Mouse (Mus musculus): ENCODE results near the gene Prmt7.
"Not testable (repeated sequence)": the region's sequence is repeated elsewhere in the genome, so short reads cannot be mapped to it uniquely, and the experiment has no call there.

The Prmt7 gene

GRCm38 (mm10) chr8:106210821-106211345 is at the start of gene Prmt7, which contains the start of gene Slc7a6os:
Gene Prmt7 (plus strand): TSS chr8:106210936.
Gene Slc7a6os (minus strand): TSS chr8:106210935.
- peak; percentile 93 for DNase-seq (ENCODE audit: low read depth, low spot score)

DNA sequence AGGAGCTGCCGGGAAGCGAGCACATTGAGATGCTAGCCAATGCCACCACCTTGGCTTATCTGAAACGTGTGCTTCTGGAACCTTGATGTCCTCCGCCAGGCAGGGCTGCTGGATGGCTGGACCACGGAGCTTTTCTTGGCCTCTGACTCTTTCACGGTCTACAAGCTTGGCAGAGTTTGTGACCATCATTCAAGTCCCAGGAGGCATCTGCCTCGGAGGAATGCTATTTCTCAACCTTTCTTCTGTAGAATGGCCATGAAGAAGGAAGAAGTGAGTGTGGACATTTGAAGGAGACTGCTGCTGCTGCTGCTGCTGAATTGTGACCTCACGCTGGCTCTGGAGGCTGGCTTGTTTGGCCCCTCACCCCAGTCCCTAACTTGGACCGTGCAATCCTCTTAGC is 47.5 kb upstream of the Prmt7 start:
- no peak for DNase-seq (ENCODE audit: low read depth, low spot score)

DNA sequence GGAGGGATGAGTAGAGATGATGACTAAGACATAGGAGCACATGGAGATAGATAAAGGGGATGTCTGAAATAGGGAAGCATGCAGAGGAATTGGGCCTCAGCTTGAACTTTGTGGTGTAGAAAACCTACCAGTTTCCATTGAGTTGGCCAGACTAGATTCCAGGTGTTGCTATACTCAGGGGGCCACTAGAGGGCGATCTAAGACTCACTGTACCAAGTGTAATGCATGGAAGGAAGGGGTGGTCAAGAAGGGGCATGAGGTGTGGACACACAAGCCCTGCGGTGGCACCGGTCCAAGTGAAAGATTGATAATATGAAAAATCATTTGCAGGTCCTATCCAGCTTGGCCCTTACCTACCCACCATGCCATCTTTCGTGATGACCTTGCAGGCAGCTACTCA is 45.3 kb upstream of the Prmt7 start:
- DNase-seq (ENCODE audit: low read depth, low spot score) = peak; percentile 82

DNA sequence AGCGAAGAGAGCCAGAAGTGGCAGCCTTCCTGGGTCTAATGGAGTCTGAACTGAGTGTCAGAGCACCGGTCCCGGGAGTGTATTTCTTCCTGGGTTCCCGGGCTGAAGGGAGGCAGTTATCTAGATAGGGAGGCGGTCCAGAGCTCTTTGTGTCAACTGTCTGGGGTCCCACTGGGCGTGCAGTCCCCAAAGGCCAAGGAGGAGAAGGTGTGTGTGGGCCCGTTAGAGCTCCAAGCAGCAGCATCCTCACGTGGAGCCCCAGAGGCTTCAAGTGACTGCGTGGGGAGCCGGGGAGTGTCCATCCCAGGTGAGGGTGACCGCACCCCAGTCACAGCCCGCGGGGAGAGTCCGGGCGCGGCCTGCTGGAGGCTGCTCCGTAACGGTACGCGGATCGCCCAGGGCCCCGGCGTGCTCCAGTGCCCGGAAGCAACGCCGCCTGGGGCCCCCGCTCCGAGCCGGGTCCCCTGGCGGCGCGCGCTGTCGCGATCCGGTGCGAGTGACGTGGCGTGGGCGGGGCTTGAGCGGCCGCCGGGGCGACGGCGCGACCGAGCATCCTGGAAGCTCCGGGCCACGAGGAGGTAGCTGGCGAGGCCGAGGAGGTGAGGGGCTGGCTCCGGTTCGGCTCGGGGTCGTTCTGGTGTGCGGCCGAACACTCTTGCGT is 42.2 kb upstream of the Prmt7 start, which contains the start of gene Slc7a6:
TSS of gene Slc7a6 (plus strand) at position 502 of the 661 bp plus-strand sequence.
- peak; percentile 60 for DNase-seq (ENCODE audit: low read depth, low spot score)

GRCm38 (mm10) chr8:106169017-106169933 is 41.5 kb upstream of the Prmt7 start:
- DNase-seq (ENCODE audit: low read depth, low spot score) = peak; percentile 51

DNA sequence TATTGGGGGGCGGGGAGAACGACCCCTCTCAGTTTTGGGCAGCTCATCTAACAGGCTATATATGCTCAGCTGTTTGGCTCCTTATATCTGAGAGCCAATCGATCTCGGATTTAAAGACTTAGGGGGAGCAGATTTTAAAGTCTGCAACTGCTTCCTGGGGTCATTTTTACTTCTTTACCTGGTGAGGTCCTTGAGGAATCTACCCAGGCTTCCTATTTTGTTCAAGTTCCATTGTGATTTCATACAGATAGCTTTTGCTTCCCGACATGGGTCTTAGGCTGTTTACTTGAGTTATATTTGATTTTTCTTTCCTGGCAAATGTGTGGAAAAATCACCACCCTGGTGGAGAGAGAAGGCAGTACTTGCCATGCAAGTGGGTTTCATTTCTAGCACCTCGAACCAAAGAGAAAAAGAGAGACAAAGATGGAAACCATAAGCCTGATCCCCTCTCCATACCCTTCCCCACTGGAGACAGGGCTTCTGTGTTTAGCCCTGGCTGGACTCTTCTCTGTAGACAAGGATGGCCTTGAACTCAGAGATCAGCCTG is 40.7 kb upstream of the Prmt7 start:
- peak; percentile 69 for DNase-seq (ENCODE audit: low read depth, low spot score)

DNA sequence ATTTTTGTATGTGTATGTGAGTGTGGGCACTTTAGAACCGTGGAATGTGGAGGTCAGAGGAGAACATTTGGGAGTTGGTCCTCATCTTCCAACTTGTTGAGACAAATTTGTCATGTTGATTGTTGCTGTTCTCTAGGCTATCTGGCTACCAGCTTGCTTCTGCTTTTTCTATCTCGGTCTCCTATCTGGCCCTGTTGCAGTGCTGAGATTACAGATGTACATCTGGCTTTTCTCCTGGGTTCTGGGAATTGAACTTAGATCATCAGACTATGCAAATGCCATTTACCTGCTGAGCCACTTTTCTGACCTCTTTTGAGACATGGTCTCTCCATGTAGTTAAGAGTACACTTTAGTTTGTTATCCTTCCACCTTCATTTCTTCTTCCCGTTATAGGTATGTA is 37.2 kb upstream of the Prmt7 start:
- no peak for DNase-seq (ENCODE audit: low read depth, low spot score)

DNA sequence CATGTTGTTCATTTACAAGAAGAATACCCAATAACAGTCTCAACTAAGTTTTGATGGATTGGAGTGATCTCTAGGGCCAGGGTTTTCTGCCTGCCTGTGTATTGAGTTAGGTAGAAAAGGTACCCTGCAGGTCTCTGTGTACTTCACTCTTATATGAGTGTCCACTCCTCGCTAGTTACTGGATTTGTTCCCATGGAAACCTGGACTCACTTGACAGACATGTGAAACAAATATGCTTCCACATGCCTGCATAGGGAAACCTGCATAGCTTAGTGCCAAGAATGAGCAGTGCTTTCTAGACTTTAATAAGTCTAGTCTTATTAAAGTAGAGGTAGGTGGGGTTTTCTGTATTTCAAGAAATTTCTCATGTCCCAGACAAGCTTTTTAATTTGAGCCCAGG is 33.8 kb upstream of the Prmt7 start:
- DNase-seq (ENCODE audit: low read depth, low spot score) = no peak

DNA sequence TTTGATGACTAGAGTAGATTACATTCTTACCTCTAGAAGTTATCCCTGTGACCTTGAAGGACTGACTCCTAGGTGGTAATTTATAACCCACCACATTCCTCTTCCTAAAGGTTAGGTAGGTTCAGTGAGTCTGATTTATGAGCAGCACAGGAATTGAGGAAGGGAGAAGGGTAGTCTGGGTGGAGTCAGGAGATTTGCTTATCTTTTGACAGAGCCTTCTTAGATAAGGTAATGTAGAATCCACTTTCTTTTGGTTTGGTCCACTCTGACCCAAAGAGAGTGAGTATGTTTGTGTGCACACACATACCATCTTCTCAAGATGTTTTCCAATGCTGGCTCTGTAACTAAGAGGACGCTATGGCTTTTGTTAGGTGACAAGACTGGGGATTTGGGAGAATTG is 33.1 kb upstream of the Prmt7 start:
- no peak for DNase-seq (ENCODE audit: low read depth, low spot score)

- DNase-seq (ENCODE audit: low read depth, low spot score) = no peak
These were observed 32.3 kb upstream of the Prmt7 start for GRCm38 (mm10) chr8:106178428-106178827.

DNA sequence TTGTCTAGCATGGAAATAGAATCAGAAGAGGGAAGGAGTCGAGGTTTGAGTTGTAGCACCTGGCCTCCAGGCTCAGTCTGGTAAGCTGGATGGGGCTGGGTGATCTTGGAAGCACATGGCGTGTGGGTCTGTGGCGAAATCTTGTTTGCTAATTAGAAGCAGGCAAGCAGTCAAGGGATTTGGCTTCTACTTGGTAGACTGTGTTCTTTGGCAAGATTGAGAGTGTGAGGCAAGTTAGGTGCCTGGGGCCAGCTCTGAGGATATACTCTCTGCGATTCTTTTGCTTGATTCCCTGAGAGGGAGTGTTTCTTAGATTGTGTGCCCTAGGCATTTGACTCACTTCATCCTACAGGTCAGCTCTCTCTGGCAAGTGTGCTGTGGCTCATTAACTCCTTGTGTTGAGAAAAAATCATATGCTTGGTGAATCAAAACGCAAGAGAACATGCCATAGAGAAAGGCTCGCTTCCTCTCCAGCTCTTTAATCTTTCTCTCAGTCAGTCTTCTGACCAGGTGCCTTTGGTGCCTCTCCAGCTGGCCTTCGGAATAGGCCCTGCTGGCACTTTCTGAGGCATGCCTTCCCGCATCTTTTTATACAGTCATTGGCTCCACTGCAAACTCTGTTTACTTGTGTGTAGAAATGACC is 25.0 kb upstream of the Prmt7 start:
- peak; percentile 76 for DNase-seq (ENCODE audit: low read depth, low spot score)

- no peak for DNase-seq (ENCODE audit: low read depth, low spot score)
These were observed 24.3 kb upstream of the Prmt7 start for GRCm38 (mm10) chr8:106186394-106186793.

GRCm38 (mm10) chr8:106189162-106189561 is 21.6 kb upstream of the Prmt7 start:
- DNase-seq (ENCODE audit: low read depth, low spot score) = no peak

GRCm38 (mm10) chr8:106191639-106192038 is 19.1 kb upstream of the Prmt7 start:
- no peak for DNase-seq (ENCODE audit: low read depth, low spot score)

GRCm38 (mm10) chr8:106193162-106193561 is 17.6 kb upstream of the Prmt7 start:
- DNase-seq (ENCODE audit: low read depth, low spot score) = no peak

- no peak for DNase-seq (ENCODE audit: low read depth, low spot score)
These were observed 16.7 kb upstream of the Prmt7 start for GRCm38 (mm10) chr8:106194062-106194461.

GRCm38 (mm10) chr8:106198741-106199140 is 12.0 kb upstream of the Prmt7 start:
- DNase-seq (ENCODE audit: low read depth, low spot score) = peak; percentile 90

GRCm38 (mm10) chr8:106199596-106199995 is 11.1 kb upstream of the Prmt7 start:
- not testable (repeated sequence) for DNase-seq (ENCODE audit: low read depth, low spot score)

DNA sequence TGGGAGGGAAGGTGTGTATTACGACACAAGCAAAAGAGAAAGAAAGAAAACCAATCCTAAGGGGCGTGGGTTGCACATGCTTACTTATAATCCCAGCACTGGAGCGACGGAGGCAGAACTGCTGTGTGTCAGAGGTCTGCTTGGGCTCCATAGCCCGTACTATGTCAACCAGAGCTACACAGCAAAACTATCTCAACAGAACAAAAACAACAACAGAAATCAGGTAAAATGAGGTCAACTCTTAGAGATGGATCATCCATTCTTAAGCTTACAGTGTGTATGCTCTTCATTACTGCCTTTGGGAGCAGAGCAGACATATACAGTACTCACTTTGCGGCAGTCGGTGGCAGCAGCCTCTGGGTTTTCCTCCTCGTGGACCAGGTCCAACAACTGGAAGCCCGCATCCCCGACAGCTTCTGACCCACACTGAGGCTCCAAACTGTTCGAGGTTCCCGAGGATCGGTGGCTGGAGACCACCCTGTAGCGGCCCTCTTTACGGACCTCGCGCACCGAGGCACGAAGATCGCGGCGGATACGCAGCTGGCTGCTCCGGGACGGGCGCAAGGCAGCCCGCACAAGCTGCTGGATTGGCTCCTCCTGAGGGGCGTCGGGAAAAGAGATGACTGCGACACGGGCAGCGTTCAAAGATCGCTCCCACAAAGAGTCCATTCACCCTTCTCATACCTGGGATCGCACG is 553 bp upstream of the Prmt7 start:
- peak; percentile 65 for DNase-seq (ENCODE audit: low read depth, low spot score)

DNA sequence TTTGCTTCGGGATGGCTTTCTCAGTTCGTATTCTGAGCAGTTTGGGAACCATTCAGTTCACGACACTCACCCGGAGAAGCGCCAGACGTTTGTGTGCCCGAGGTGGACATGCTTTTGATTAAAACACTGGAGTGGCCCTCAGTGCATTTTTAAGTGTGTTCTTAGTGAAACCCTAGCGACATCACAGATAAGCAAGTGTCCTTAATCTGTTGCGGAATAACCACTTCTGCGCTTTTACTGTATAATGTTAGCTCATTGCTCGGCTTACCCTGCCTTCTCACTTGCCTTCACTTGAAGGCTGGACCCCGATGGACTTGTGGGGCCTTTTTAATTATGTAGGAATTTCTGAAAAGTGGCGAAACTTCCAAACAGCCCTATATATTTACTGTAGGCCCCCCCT is 685 bp downstream of the Prmt7 start:
- no peak for DNase-seq (ENCODE audit: low read depth, low spot score)

GRCm38 (mm10) chr8:106213959-106214358 is 3.2 kb downstream of the Prmt7 start:
- no peak for DNase-seq (ENCODE audit: low read depth, low spot score)

Data from 3T3-L1 (cell line).